Mouse (Mus musculus) CD4-positive helper T cell, adult 2 months (primary cell): ENCODE measurements around the gene Fgfr1op2.
"Not testable (repeated sequence)": the region's sequence is repeated elsewhere in the genome, so short reads cannot be mapped to it uniquely, and the experiment has no call there.

Experiments
- DNase-seq: peaks from one replicate; pipeline ENCODE4 v3.0.0-alpha.2; 2012; ENCODE audit warnings: low read depth, missing footprints, low spot score

Gene Fgfr1op2

DNA sequence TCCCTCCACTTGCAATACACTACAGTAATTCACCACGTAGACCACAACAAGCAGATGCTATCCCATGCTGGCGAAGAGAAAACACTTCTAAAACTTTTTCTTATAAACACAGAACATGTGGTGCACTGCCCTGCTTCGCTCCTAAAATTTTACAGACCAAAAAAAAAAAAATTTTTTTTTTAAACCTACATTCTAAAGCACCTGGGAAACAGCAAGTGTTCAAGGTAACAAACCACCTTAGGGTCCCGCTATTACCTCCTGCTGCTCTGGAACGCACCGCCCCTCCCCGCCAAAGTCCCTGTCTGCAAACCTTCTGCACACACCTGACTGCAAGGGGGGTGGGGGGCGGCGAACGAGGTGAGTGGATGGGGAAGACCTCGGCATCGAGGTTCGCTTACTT, at the start of gene Fgfr1op2:
TSS of gene Fgfr1op2 (plus strand) at position 301 of the 400 bp plus-strand sequence.
- no peak for DNase-seq

DNA sequence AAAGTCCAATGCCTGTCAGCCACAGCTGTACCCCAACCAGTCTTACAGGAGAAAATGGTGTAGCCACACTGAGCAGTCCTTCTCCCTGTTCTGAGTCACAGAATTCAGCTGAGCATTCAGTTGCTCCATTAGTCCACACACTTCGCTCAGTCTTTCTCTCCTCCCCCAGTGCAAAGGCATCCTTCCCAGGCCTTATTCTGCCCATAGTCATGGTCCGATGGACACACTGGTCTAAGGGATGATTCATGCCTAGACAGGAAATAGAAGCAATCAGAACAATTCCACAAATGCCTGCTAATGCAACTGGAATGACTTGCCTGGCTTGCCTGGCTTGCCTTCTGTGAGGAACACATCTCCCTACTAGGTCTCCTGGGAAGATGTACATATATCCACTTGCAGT, 49.5 kb upstream of the Fgfr1op2 start:
- no peak for DNase-seq

DNA sequence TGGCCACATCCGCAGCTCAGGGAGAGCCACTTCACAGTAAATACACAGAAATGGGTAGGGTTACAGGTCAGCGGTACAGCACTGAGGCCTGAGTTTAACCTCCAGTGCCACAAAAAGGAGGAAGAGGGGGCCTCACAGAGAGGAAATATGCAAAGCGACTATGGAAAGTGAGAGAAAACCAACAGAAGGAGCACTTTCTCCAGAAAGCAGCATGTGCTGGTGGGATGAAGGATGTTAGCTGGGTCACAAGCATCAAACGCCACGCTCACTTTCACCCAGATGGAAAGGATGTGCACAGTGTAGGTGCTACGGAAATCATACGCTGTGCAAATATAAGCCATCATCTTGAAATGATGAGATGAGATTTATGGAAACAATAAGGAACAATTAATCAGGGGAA, 46.6 kb upstream of the Fgfr1op2 start:
- DNase-seq, result no peak

- DNase-seq, result no peak
These were observed 46.2 kb upstream of the Fgfr1op2 start for GRCm38 (mm10) chr6:146530769-146531168.

GRCm38 (mm10) chr6:146533146-146533545, 43.9 kb upstream of the Fgfr1op2 start:
- no peak for DNase-seq

DNA sequence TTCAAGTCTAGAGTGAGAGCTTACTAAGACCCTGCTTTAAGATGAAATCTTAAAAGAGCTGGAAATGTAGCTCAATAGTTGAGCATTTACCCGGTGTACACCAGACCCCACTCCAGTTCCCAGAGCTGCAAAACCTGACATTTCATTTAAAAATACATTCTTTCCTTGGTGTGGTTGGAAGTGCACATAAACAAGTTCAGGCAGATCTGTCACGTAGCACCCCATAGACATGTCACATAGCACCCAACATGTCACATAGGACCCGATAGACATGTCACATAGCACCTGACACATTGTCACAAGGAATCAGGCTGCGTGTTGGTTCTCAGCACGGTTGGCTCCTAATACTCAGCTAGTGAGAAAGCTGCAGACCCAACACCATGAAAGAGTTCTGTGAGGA, 41.5 kb upstream of the Fgfr1op2 start:
- no peak for DNase-seq

GRCm38 (mm10) chr6:146537111-146537510, 39.9 kb upstream of the Fgfr1op2 start:
- DNase-seq, result no peak

DNA sequence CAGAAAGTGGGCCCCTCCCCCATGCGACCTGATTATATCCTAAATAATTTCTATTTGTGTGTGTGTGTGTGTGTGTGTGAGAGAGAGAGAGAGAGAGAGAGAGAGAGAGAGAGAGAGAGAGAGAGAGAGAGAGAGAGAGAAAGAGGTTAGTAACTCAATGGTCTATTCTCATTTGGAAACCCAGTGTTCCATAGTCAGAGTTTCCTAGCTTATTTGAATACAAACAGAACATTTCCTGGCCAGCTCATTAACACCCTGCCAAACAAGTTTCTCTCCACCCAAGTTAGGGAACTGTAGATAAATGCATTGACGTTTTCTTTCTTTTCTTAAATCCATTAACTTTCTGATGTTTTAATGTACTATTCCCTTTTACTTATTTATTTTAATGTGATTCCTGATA, 38.9 kb upstream of the Fgfr1op2 start:
- no peak for DNase-seq

GRCm38 (mm10) chr6:146538661-146539060, 38.3 kb upstream of the Fgfr1op2 start:
- no peak for DNase-seq

- DNase-seq, result no peak
These were observed 36.6 kb upstream of the Fgfr1op2 start for GRCm38 (mm10) chr6:146540386-146540785.

DNA sequence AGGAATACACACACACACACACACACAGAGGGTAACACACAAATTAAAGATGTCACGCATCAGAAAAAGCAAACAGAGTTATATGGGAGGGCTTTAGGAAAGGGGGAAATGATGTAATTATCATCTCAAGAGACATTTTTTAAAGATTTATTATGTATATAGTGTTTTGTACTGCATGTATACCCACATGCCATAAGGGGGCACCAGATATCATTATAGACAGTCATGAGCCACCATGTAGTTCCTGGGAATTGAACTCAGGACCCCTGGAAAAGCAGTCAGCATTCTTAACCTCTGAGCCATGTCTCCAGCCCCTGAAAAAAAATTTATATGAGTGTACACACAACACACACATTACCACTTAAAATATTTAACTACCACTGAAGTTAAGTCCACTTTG, 32.4 kb upstream of the Fgfr1op2 start:
- DNase-seq, result no peak

GRCm38 (mm10) chr6:146545289-146545865, 31.6 kb upstream of the Fgfr1op2 start:
- DNase-seq, result no peak

GRCm38 (mm10) chr6:146550421-146550820, 26.6 kb upstream of the Fgfr1op2 start:
- DNase-seq, result no peak

DNA sequence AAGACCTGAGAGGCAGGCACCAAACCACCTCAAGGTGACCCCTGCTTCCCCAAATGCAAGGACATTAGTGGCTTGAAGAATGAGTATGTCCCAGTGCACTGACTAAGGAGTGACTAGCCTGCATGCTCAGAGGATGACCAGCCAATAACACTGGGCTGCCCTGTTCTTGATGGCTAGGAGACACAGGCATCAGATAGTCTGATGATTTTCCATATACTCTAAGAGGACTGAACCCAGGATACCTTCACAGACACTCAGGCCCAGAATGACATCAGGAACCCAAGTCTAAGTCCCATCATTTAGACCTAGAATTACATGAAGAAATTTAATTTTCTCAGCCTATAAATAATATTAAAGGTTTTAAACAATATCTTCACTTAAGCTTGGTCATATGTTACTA, 25.7 kb upstream of the Fgfr1op2 start:
- no peak for DNase-seq

DNA sequence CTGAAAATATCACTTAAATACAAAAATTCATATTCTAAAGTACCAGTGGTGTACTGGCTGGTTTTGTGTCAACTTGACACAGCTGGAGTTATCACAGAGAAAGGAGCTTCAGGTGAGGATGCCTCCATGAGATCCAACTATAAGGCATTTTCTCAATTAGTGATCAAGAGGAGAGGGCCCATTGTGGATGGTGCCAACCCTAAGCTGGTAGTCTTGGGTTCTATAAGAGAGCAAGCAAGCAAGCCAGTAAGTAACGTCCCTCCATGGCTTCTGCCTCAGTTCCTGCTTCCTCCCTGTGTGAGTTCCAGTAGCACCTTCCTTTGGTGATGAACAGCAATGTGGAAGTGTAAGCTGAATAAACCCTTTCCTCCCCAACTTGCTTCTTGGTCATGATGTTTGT, 14.5 kb upstream of the Fgfr1op2 start:
- not testable (repeated sequence) for DNase-seq

DNA sequence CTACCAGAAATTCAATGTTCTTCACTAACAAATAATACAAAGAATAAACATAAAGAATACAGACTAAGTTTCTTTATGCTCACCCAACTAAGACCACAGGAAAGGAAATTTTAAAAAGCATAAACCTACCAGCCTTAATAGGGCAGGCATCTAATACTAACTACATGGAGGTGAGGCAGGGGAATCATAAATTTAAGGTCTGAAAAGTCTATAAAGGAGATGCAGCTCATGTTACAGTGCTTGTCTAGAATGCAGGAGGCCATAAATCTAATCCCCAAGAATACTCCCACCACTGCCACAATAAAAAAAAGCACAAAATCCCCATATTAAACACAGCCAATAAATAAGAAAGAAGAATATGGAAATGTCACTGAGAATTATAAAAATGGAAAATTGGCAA, 4.9 kb upstream of the Fgfr1op2 start:
- DNase-seq, result no peak

DNA sequence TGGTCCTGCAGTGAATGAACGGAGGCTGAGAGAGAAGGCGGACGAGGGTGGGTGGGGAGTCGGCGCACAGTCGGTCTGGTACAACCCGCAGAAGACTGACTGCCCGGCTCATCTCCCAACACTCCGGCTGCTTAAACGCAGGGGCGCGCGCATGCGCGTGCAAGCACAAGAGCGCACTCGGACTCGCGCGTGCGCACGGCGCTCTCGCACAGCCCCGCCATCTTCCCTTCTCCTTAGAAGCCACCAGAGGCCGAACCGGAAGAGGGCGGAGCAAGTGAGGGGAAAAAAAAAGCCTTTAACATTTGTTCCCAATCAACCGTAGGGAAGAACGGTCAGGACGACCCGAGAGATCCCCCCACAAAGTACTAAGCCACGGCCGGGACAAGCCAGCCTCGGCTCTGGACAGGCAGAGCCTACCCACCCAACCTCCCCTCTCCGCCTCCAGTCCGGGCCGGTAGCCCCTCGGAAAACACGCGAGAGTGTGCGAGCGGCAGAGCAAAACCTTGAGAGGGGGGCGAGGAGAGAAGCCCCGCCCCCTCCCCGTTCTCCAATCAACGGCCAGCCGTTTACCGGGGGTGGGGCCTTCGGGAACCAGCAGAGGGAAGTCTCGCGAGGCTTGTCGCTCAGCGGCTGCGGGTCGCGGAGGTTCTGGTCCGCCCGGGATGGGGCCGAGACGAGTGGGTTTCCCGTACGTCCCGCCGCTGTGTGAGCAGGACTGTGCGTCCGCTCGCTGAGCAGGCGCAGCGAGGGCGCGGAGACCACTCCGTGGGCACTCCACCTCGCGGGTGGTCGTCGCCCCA, 507 bp downstream of the Fgfr1op2 start, which contains the start of gene Ints13:
TSS of gene Ints13 (minus strand) at position 526 of the 800 bp plus-strand sequence.
- DNase-seq, result peak; percentile 99

- DNase-seq, result no peak
These were observed 1.1 kb downstream of the Fgfr1op2 start for GRCm38 (mm10) chr6:146578111-146578531.

- peak; percentile 48 for DNase-seq
These were observed 1.6 kb downstream of the Fgfr1op2 start for GRCm38 (mm10) chr6:146578586-146578985.

DNA sequence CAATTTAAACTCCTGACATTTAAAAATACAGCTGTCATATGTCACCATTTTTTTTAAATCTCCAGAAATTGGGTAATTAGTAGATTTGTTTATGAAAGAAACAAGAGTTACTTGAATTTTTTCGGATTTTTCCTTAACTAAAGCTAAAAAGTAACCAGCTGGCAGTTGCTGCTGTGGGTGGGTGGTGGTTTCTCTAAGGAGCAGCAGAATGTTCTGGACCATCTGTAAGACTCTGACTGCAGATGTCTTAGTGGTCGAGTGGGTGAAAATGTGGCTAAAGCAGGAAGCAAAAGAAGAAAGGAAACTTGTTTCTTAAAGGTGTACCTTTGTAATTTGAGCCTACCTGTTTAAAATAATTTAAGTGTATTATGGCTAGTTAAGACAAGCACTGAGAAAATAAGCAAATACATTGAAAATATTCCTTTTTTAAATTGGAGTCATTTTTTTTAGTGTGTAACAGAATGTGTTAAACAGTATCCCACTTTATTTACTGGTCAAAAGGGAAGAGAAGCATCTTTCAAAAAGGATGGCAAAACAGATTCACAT, 3.5 kb downstream of the Fgfr1op2 start:
- DNase-seq, result no peak

DNA sequence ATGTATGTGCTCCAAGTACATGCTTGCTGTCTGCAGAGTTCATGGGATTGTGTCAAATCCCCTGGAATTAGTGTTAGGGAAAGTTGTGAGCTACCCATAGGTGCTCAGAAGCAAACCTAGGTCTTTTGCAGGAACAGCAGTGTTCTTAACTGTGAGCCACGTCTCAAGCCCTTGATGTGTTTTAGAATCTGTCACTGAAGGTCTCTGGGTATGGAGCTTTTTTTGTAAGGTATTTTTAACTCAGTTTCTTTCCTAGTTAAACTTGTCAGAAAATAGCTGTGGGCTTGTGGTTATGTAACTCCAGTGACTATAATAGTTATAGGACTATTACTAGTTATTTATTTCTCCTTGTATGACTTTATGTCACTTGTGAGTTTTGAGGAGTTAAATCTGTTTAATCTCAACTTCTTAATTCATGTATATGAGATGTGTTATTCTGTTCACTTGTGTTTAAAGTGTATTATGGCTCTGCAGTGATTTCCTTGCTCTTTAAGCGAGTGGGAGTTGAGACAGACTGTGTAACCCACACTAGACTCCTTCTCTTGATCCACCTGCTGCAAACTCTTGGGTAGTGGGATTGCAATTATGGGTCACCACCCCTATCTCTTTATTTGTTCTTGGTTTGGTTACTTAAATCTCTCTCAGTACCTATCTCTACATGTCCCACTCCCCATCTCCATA, 6.5 kb downstream of the Fgfr1op2 start:
- no peak for DNase-seq

GRCm38 (mm10) chr6:146585134-146585533, 8.1 kb downstream of the Fgfr1op2 start:
- no peak for DNase-seq
